Mouse (Mus musculus): ENCODE results near the gene Crcp.

The Crcp gene

DNA sequence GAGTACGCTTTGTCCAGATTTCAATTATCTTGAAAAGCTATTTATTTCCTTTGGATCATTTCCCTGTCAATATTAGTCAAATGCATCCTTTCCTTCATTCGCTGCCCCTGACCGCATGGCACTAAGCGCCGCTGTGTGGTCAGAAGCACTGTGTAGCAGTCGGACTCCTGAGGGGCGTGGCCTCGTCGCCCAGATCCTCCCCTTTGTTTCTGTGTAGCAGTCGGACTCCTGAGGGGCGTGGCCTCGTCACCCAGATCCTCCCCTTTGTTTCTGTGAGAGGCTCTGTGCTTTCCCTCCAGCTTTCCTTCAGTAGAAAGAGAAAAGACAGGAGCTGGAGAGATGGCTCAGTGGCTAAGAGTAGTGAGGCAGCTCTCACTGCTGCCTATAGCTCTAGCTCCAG, 67.7 kb downstream of the Crcp start:
- ATAC-seq (ENCODE audit: low TSS enrichment): peak; percentile 50; the same call in 1 of the 2 replicates

DNA sequence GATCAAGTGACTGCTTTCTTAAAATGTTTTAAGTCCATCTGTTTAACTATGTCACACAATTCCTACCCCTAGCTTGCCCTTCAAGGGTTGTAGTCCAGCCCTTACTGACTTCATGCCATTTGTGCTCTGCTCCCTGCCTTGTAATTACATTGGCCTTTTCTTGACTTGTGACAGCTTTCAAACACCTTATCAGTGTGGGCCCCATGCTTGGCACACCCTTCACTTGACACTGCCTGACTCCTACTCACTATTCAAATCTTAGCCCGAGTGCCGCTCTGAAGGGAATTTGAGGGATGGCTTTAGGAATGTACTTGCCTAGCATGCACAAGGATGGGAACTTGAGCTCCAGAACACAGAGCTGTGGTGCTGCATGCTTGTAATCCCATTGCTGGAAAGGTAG, 68.7 kb downstream of the Crcp start:
- ATAC-seq (ENCODE audit: low TSS enrichment): no peak

DNA sequence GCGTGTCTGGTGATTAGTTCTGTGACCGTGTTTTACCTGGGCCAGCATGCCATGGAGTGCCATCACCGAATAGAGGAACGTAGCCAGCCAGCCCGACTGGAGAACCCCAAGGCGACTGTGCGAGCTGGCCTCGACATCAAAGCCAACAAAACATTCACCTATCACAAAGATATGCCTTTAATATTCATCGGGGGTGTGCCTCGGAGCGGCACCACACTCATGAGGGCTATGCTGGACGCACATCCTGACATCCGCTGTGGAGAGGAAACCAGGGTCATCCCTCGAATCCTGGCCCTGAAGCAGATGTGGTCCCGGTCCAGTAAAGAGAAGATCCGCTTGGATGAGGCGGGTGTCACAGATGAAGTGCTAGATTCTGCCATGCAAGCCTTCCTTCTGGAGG, 72.6 kb downstream of the Crcp start:
- no peak for ATAC-seq (ENCODE audit: low TSS enrichment)

DNA sequence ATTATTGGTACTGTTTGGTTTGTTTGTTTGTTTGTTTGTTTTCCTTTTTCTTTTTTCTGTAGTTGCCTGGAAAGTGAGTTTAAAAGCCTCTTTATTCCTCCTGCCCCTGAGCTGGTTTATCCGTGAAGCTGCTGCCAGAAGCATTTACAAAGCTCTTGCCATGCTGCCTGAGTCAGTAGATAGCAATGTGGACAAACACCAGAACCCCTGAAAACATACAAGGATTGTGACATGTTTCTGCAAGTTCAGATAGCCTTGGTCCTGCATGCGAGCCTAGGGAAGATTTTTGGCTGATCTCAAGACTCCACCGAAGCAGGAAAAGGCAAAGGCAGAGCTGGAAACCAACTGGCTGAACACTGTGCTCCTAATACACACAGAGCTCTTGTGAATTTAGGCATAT, 80.3 kb downstream of the Crcp start:
- ATAC-seq (ENCODE audit: low TSS enrichment): no peak

Data from frontal cortex, adult (tissue).